Mouse (Mus musculus): ENCODE measurements around the gene Tbx1. TPM values are rescaled to one million over a fixed set of nuclear protein-coding genes. Genes with fewer than 3 reads are reported as not detected.
"Not testable (repeated sequence)": the region's sequence is repeated elsewhere in the genome, so short reads cannot be mapped to it uniquely, and the experiment has no call there.

Tbx1 gene
- total RNA-seq, 2 experiments from 2014 or later, result 0.68 to 0.78 TPM

GRCm38 (mm10) chr16:18574196-18574595 lies 16.3 kb downstream of the Tbx1 start:
- DNase-seq (ENCODE audit: low spot score), result no peak
- intact Hi-C loops (cut with DNase I), result no loop called here

GRCm38 (mm10) chr16:18568599-18568998 lies 21.9 kb downstream of the Tbx1 start:
- intact Hi-C loops (cut with DNase I), result no loop called here
- no peak for DNase-seq (ENCODE audit: low spot score)

- DNase-seq (ENCODE audit: low spot score), result no peak
- intact Hi-C loops (cut with DNase I), result no loop called here
Measured at GRCm38 (mm10) chr16:18564472-18564871, 26.0 kb downstream of the Tbx1 start.

GRCm38 (mm10) chr16:18556461-18556860 lies 34.0 kb downstream of the Tbx1 start:
- DNase-seq (ENCODE audit: low spot score), result no peak
- intact Hi-C loops (cut with DNase I), result no loop called here

- DNase-seq (ENCODE audit: low spot score), result no peak
- intact Hi-C loops (cut with DNase I), result no loop called here
Measured at GRCm38 (mm10) chr16:18555235-18555935, 35.1 kb downstream of the Tbx1 start.

- intact Hi-C loops (cut with DNase I), result no loop called here
- no peak for DNase-seq (ENCODE audit: low spot score)
Measured at GRCm38 (mm10) chr16:18554721-18555120, 35.8 kb downstream of the Tbx1 start.

- no peak for DNase-seq (ENCODE audit: low spot score)
- intact Hi-C loops (cut with DNase I), result no loop called here
Measured at GRCm38 (mm10) chr16:18552106-18552710, 38.3 kb downstream of the Tbx1 start.

- intact Hi-C loops (cut with DNase I), result no loop called here
- no peak for DNase-seq (ENCODE audit: low spot score)
Measured at GRCm38 (mm10) chr16:18551604-18552003, 38.9 kb downstream of the Tbx1 start.

- DNase-seq (ENCODE audit: low spot score), result no peak
- intact Hi-C loops (cut with DNase I), result no loop called here
Measured at GRCm38 (mm10) chr16:18547891-18548290, 42.6 kb downstream of the Tbx1 start.

- DNase-seq (ENCODE audit: low spot score), result no peak
- intact Hi-C loops (cut with DNase I), result no loop called here
Measured at GRCm38 (mm10) chr16:18543151-18543829, 47.2 kb downstream of the Tbx1 start.

GRCm38 (mm10) chr16:18539281-18539680 lies 51.2 kb downstream of the Tbx1 start:
- DNase-seq (ENCODE audit: low spot score), result no peak
- intact Hi-C loops (cut with DNase I), result no loop called here

GRCm38 (mm10) chr16:18537407-18537990 lies 53.0 kb downstream of the Tbx1 start:
- intact Hi-C loops (cut with DNase I), result no loop called here
- no peak for DNase-seq (ENCODE audit: low spot score)

GRCm38 (mm10) chr16:18533061-18533460 lies 57.4 kb downstream of the Tbx1 start:
- intact Hi-C loops (cut with DNase I); DNase-seq (ENCODE audit: low spot score): not testable (repeated sequence)

Other genes starting within 250 kb of the Tbx1 start
- 100 to 1,000 TPM; 147 TPM for gene Tango2, start 242.6 kb downstream of the Tbx1 start, total RNA-seq (2021)
- 10 to 100 TPM; 18.6 to 21.7 TPM for gene Arvcf, start 242.5 kb downstream of the Tbx1 start, total RNA-seq (2021)
- 10 to 100 TPM; 36.1 to 38.2 TPM for gene Txnrd2, start 164.3 kb downstream of the Tbx1 start, total RNA-seq (2021)
- 100 to 1,000 TPM; 112 TPM for gene Comt, start 163.8 kb downstream of the Tbx1 start, total RNA-seq (2021)
- 1 to 10 TPM; 4.9 to 5.6 TPM for gene Gnb1l, start 92.0 kb downstream of the Tbx1 start, total RNA-seq (2021)
- gene Rtl10, start 91.8 kb downstream of the Tbx1 start, total RNA-seq (2021), result 1 to 10 TPM; 3.3 to 4.6 TPM
- gene Gp1bb, start 31.7 kb upstream of the Tbx1 start, total RNA-seq (2021), result 1 to 10 TPM in 1 of 2 experiments, under 1 TPM in 1; 0.36 to 1.1 TPM
- 1 to 10 TPM; 1.0 to 1.6 TPM for gene Gm49601, start 35.8 kb upstream of the Tbx1 start, total RNA-seq (2021)
- gene Sept5, start 39.3 kb upstream of the Tbx1 start, total RNA-seq (2021), result 1 to 10 TPM; 3.9 to 4.6 TPM
- 10 to 100 TPM; 26.9 to 34.2 TPM for gene Cldn5, start 186.2 kb upstream of the Tbx1 start, total RNA-seq (2021)
- 10 to 100 TPM; 51.7 to 58.3 TPM for gene Ufd1, start 221.1 kb upstream of the Tbx1 start, total RNA-seq (2021)
- gene Cdc45, start 221.3 kb upstream of the Tbx1 start, total RNA-seq (2021), result 1 to 10 TPM; 2.7 to 4.1 TPM
- gene 2510002D24Rik, start 245.9 kb upstream of the Tbx1 start, total RNA-seq (2021), result 10 to 100 TPM; 21.1 to 24.2 TPM
- gene Gm28539, start 245.9 kb upstream of the Tbx1 start, total RNA-seq (2021), result 1 to 10 TPM in 1 of 2 experiments, not detected in 1; 1.5 TPM

All from heart, postnatal 25 days (tissue).